8 mouse cellular contexts compared by ENCODE assay signal in genomic region chr11:40469080-40469705, GRCm38 (mm10).
DNase-seq lines count a peak whose midpoint lies in the region; ATAC-seq and TF ChIP-seq lines count a peak whose summit lies in the region.

No protein-coding gene starts in this region.

- TF ChIP-seq CTCF in cerebellum, adult 2 months (IDR thresholded peaks at IDR 0.05; ENCODE audit: borderline replicate concordance, insufficient read depth, low read depth, low read length): peak; percentile 36; the same call in 1 of the 2 replicates

- 18% methylated on average over 6 of the region's 6 CpGs for WGBS in cerebellum, adult 2 months
- WGBS in limb, embryonic 10.5 days: 32% methylated on average over 6 of the region's 6 CpGs

- no peaks in the 10 kb centered on the region for H3K9me3 ChIP-seq in limb, embryonic 10.5 days (replicated peaks)

- no peaks in the 10 kb centered on the region for H3K36me3 ChIP-seq in limb, embryonic 10.5 days

- no peak for ATAC-seq in cerebellum, adult (ENCODE audit: insufficient number of reproducible peaks, low FRiP score, low TSS enrichment)

- H3K4me3 ChIP-seq in cerebellum, adult 2 months (replicated peaks; ENCODE audit: insufficient read depth, low read depth, low read length): no peak overlapping the region
- H3K4me3 ChIP-seq in limb, embryonic 10.5 days: no peak overlapping the region

- H3K27ac ChIP-seq in cerebellum, adult 2 months (ENCODE audit: insufficient read depth, low read length): no peak overlapping the region
- H3K27ac ChIP-seq in limb, embryonic 10.5 days: no peak overlapping the region

- peak in 1 of 2 experiments; percentile 15 for DNase-seq in cerebellum, adult 2 months
- peak; percentile 84 for DNase-seq in NIH3T3 (ENCODE audit: low read depth)
- DNase-seq in fibroblast of lung, adult 2 months (ENCODE audit: low read depth): peak; percentile 26
- peak; percentile 2 for DNase-seq in kidney, adult 9 months
- DNase-seq in limb, embryonic 10.5 days (ENCODE audit: low spot score): peak; percentile 50
- DNase-seq in right cerebral cortex, postnatal 25 days: peak; percentile 55
- DNase-seq in gastrocnemius, adult 18-20 months (ENCODE audit: low spot score): no peak

- no peak for TF ChIP-seq POLR2A in cerebellum, adult 2 months (IDR thresholded peaks at IDR 0.05; ENCODE audit: borderline replicate concordance, insufficient read depth, low read length)

- H3K4me1 ChIP-seq in cerebellum, adult 2 months (ENCODE audit: control insufficient read depth, insufficient read depth, low read length): no peaks in the 10 kb centered on the region
- no peaks in the 10 kb centered on the region for H3K4me1 ChIP-seq in limb, embryonic 10.5 days

- no peaks in the 10 kb centered on the region for H3K27me3 ChIP-seq in cerebellum, adult 2 months (ENCODE audit: control insufficient read depth, insufficient read depth, low read length)
- H3K27me3 ChIP-seq in limb, embryonic 10.5 days (ENCODE audit: low read depth, poor library complexity, severe bottlenecking): no peaks in the 10 kb centered on the region
